Mouse (Mus musculus): ENCODE measurements around the gene Plpp4. TPM values are rescaled to one million over a fixed set of nuclear protein-coding genes. Genes with fewer than 3 reads are reported as not detected.

Plpp4 gene
- polyA plus RNA-seq, 1 experiment from 2014 or later: 2.9 TPM

- 27% methylated on average over 13 of the region's 13 CpGs for WGBS
- H3K9ac ChIP-seq: no peak overlapping the region
- no peak; the same call in 1 of the 2 replicates for ATAC-seq (replicated peaks; ENCODE audit: low FRiP score)
- no peaks in the 10 kb centered on the region for H3K36me3 ChIP-seq
- H3K4me2 ChIP-seq: no peak overlapping the region
- H3K27me3 ChIP-seq: no peaks in the 10 kb centered on the region
- H3K27ac ChIP-seq: no peak overlapping the region
- no peaks in the 10 kb centered on the region for H3K9me3 ChIP-seq (replicated peaks)
- peaks cover 16% of the 10 kb centered on the region for H3K4me1 ChIP-seq
- H3K4me3 ChIP-seq (replicated peaks): no peak overlapping the region
Measured at GRCm38 (mm10) chr7:129307042-129307825, 50.4 kb downstream of the Plpp4 start.

GRCm38 (mm10) chr7:129308661-129309060 lies 51.8 kb downstream of the Plpp4 start:
- peak; percentile 54; the same call in 1 of the 2 replicates for ATAC-seq (replicated peaks; ENCODE audit: low FRiP score)
- H3K4me1 ChIP-seq: peaks cover 13% of the 10 kb centered on the region
- H3K27ac ChIP-seq: no peak overlapping the region
- H3K27me3 ChIP-seq: no peaks in the 10 kb centered on the region
- WGBS: 26% methylated on average over 6 of the region's 6 CpGs
- no peak overlapping the region for H3K4me3 ChIP-seq (replicated peaks)
- H3K9me3 ChIP-seq (replicated peaks): no peaks in the 10 kb centered on the region
- no peak overlapping the region for H3K9ac ChIP-seq
- H3K4me2 ChIP-seq: no peak overlapping the region
- H3K36me3 ChIP-seq: no peaks in the 10 kb centered on the region

- no peak for ATAC-seq (replicated peaks; ENCODE audit: low FRiP score)
- Histone ChIP-seq H3K36me3 (no peaks in the 10 kb centered on the region), H3K4me3 (replicated peaks) (no peak overlapping the region), H3K4me1 (peaks cover 8% of the 10 kb centered on the region), H3K27ac (no peak overlapping the region), H3K9ac (no peak overlapping the region), H3K9me3 (replicated peaks) (no peaks in the 10 kb centered on the region), H3K4me2 (no peak overlapping the region), H3K27me3 (no peaks in the 10 kb centered on the region)
- 53% methylated on average over 6 of the region's 6 CpGs for WGBS
Measured at GRCm38 (mm10) chr7:129312521-129312920, 55.7 kb downstream of the Plpp4 start.

GRCm38 (mm10) chr7:129313969-129314368 lies 57.1 kb downstream of the Plpp4 start:
- Histone ChIP-seq H3K27me3 (no peaks in the 10 kb centered on the region), H3K4me1 (no peaks in the 10 kb centered on the region; the same call in 1 of the 2 replicates), H3K36me3 (no peaks in the 10 kb centered on the region), H3K9ac (no peak overlapping the region), H3K4me3 (replicated peaks) (no peak overlapping the region), H3K27ac (no peak overlapping the region), H3K9me3 (replicated peaks) (no peaks in the 10 kb centered on the region), H3K4me2 (no peak overlapping the region)
- 58% methylated on average over 2 of the region's 2 CpGs for WGBS
- no peak for ATAC-seq (replicated peaks; ENCODE audit: low FRiP score)

- ATAC-seq (replicated peaks; ENCODE audit: low FRiP score): no peak
- Histone ChIP-seq H3K27me3 (no peaks in the 10 kb centered on the region), H3K4me3 (replicated peaks) (no peak overlapping the region), H3K4me1 (no peaks in the 10 kb centered on the region), H3K36me3 (no peaks in the 10 kb centered on the region), H3K4me2 (no peak overlapping the region), H3K9ac (no peak overlapping the region), H3K9me3 (replicated peaks) (no peaks in the 10 kb centered on the region), H3K27ac (no peak overlapping the region)
- 95% methylated on average over 3 of the region's 3 CpGs for WGBS
Measured at GRCm38 (mm10) chr7:129340096-129340495, 83.3 kb downstream of the Plpp4 start.

- no peaks in the 10 kb centered on the region for H3K9me3 ChIP-seq (replicated peaks)
- H3K9ac ChIP-seq: no peak overlapping the region
- no peak overlapping the region for H3K4me3 ChIP-seq (replicated peaks)
- H3K4me2 ChIP-seq: no peak overlapping the region
- H3K36me3 ChIP-seq: no peaks in the 10 kb centered on the region
- 85% methylated on average over 2 of the region's 2 CpGs for WGBS
- ATAC-seq (replicated peaks; ENCODE audit: low FRiP score): no peak
- H3K27me3 ChIP-seq: no peaks in the 10 kb centered on the region
- no peak overlapping the region for H3K27ac ChIP-seq
- H3K4me1 ChIP-seq: no peaks in the 10 kb centered on the region
Measured at GRCm38 (mm10) chr7:129355561-129355960, 98.7 kb downstream of the Plpp4 start.

- Histone ChIP-seq H3K9ac (no peak overlapping the region), H3K27me3 (no peaks in the 10 kb centered on the region), H3K4me3 (replicated peaks) (no peak overlapping the region), H3K9me3 (replicated peaks) (no peaks in the 10 kb centered on the region), H3K4me1 (no peaks in the 10 kb centered on the region), H3K4me2 (no peak overlapping the region), H3K27ac (no peak overlapping the region), H3K36me3 (no peaks in the 10 kb centered on the region)
- WGBS: 92% methylated on average over 1 of the region's 1 CpGs
- ATAC-seq (replicated peaks; ENCODE audit: low FRiP score): no peak
Measured at GRCm38 (mm10) chr7:129375306-129375705, 118.5 kb downstream of the Plpp4 start.

GRCm38 (mm10) chr7:129385149-129385548 lies 128.3 kb downstream of the Plpp4 start:
- Histone ChIP-seq H3K4me1 (no peaks in the 10 kb centered on the region), H3K4me2 (no peak overlapping the region), H3K9ac (no peak overlapping the region), H3K27ac (no peak overlapping the region), H3K36me3 (no peaks in the 10 kb centered on the region), H3K9me3 (replicated peaks) (no peaks in the 10 kb centered on the region), H3K27me3 (no peaks in the 10 kb centered on the region), H3K4me3 (replicated peaks) (no peak overlapping the region)
- no peak for ATAC-seq (replicated peaks; ENCODE audit: low FRiP score)
- WGBS: 55% methylated on average over 3 of the region's 3 CpGs

- no peak overlapping the region for H3K9ac ChIP-seq
Measured at GRCm38 (mm10) chr7:129392835-129393489, 136.1 kb downstream of the Plpp4 start.

GRCm38 (mm10) chr7:129396561-129396960 lies 139.7 kb downstream of the Plpp4 start:
- Histone ChIP-seq H3K27me3 (no peaks in the 10 kb centered on the region), H3K4me1 (no peaks in the 10 kb centered on the region), H3K9me3 (replicated peaks) (no peaks in the 10 kb centered on the region), H3K36me3 (no peaks in the 10 kb centered on the region), H3K27ac (no peak overlapping the region), H3K9ac (no peak overlapping the region), H3K4me2 (no peak overlapping the region), H3K4me3 (replicated peaks) (no peak overlapping the region)
- 80% methylated on average over 5 of the region's 5 CpGs for WGBS
- ATAC-seq (replicated peaks; ENCODE audit: low FRiP score): no peak

More at GRCm38 (mm10) chr7:129392835-129393489, 136.1 kb downstream of the Plpp4 start:
- WGBS: 73% methylated on average over 11 of the region's 11 CpGs
- H3K4me2 ChIP-seq: no peak overlapping the region
- no peaks in the 10 kb centered on the region for H3K9me3 ChIP-seq (replicated peaks)
- no peak for ATAC-seq (replicated peaks; ENCODE audit: low FRiP score)
- H3K27ac ChIP-seq: no peak overlapping the region
- no peaks in the 10 kb centered on the region for H3K36me3 ChIP-seq
- H3K4me1 ChIP-seq: no peaks in the 10 kb centered on the region
- no peaks in the 10 kb centered on the region for H3K27me3 ChIP-seq
- H3K4me3 ChIP-seq (replicated peaks): no peak overlapping the region

- ATAC-seq (replicated peaks; ENCODE audit: low FRiP score): no peak
- Histone ChIP-seq H3K4me1 (no peaks in the 10 kb centered on the region), H3K4me3 (replicated peaks) (no peak overlapping the region), H3K27me3 (no peaks in the 10 kb centered on the region), H3K9ac (no peak overlapping the region), H3K9me3 (replicated peaks) (no peaks in the 10 kb centered on the region), H3K36me3 (no peaks in the 10 kb centered on the region), H3K27ac (no peak overlapping the region), H3K4me2 (no peak overlapping the region)
- 79% methylated on average over 7 of the region's 7 CpGs for WGBS
Measured at GRCm38 (mm10) chr7:129399071-129399470, 142.2 kb downstream of the Plpp4 start.

- H3K27me3 ChIP-seq: no peaks in the 10 kb centered on the region
- ATAC-seq (replicated peaks; ENCODE audit: low FRiP score): no peak
- H3K27ac ChIP-seq: no peak overlapping the region
- no peaks in the 10 kb centered on the region for H3K36me3 ChIP-seq
- no peak overlapping the region for H3K4me2 ChIP-seq
- whole genome bisulfite sequencing: 86% methylated on average over 13 of the region's 13 CpGs
- no peaks in the 10 kb centered on the region for H3K9me3 ChIP-seq (replicated peaks)
- no peak overlapping the region for H3K4me3 ChIP-seq (replicated peaks)
- no peaks in the 10 kb centered on the region for H3K4me1 ChIP-seq
- H3K9ac ChIP-seq: no peak overlapping the region
Measured at GRCm38 (mm10) chr7:129402695-129403364, 146.0 kb downstream of the Plpp4 start.
